Mouse (Mus musculus): ENCODE data around the gene Oasl1.
"Not testable (repeated sequence)": the region's sequence is repeated elsewhere in the genome, so short reads cannot be mapped to it uniquely, and the experiment has no call there.

Oasl1 gene

DNA sequence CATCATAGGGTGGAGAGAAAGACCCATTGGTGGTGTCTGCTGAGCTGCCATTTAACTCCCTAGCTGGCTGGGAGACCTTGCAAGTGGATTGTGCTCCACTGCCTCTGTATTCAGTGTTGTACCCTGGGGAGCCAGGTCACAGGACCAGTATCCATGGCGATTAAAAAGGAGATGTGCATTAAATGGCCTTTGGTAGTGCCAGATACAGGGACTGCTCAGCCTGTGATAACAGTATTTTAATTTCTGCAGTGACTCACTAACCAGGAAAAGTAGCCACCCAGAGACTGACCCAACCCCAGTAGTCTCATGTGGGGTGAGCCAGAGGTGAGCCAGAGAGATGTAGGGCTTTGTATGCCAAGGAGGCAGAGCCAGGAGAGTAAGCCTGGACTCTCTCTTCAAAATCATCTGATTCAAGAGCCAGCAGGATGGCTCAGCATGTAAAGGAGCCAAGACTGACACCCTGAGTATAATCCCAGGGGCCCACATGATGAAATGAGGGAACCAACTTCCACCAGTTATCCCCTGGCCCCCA, 3.2 kb downstream of the Oasl1 start:
- DNase-seq (ENCODE audit: low spot score) = no peak

DNA sequence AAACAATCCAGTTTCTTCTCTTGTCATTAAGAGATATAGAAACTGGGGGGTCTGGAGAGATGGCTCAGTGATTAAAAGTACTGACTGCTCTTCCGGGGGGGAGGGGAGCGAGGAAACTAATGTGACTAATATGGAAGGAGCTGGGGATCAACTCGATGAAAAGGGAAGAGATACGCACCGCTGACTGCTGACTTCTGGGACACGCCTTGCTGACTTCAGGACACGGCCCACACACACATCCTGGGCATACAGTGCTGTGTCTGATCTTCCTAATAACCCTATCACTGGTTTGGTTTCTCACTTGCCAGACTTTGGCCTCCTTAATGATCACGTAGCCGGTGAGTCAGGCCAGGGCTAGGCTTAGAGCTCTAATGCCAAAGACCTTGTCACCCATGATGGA, 3.7 kb downstream of the Oasl1 start:
- DNase-seq (ENCODE audit: low spot score) = no peak

DNA sequence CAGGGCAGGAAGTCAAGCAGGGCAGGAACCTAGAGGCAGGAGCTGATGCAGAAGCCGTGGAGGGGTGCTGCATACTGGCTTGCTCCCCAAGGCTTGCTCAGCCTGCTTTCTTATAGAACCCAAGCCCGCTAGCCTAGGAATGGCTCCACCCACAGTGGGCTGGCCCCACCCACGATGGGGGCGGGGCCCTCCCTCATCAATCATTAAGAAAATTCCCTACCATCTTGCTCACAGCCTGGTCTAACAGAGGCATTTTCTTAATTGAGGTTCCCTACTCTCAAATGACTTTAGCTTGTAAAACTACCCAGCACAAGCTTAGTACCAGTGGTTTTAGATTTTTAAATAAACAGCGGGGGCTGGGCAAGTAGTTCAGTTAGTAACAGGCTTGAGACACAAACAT, 8.6 kb downstream of the Oasl1 start:
- no peak for DNase-seq (ENCODE audit: low spot score)

GRCm38 (mm10) chr5:114933206-114933605, 10.2 kb downstream of the Oasl1 start:
- no peak for DNase-seq (ENCODE audit: low spot score)

- DNase-seq (ENCODE audit: low spot score) = no peak
Measured at GRCm38 (mm10) chr5:114935838-114936237, 12.8 kb downstream of the Oasl1 start.

GRCm38 (mm10) chr5:114941138-114941537, 18.1 kb downstream of the Oasl1 start:
- not testable (repeated sequence) for DNase-seq (ENCODE audit: low spot score)

- DNase-seq (ENCODE audit: low spot score) = peak; percentile 93
Measured at GRCm38 (mm10) chr5:114942074-114942765, 19.2 kb downstream of the Oasl1 start, which contains the start of gene 2210016L21Rik. Gene 2210016L21Rik, plus strand, starts transcription at chr5:114942158.

GRCm38 (mm10) chr5:114942766-114943130, 19.7 kb downstream of the Oasl1 start:
- no peak for DNase-seq (ENCODE audit: low spot score)

DNA sequence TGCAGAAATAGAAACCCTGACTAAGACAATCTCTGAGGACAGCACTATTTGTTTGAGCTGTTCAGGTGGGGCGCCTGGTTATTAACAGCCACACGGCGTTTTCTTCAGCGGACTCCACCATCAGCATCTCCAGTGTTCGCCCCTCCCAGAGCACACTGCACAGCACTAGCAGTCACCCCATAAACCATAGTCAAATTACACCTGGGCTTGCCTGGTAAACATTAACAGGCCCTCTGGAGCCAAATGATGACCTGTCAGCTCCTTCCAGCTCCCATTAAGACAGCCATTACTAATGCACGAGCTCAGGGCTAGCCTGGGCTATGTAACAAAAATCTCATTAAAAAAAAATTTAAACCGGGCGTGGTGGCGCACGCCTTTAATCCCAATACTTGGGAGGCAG, 22.0 kb downstream of the Oasl1 start:
- no peak for DNase-seq (ENCODE audit: low spot score)

DNA sequence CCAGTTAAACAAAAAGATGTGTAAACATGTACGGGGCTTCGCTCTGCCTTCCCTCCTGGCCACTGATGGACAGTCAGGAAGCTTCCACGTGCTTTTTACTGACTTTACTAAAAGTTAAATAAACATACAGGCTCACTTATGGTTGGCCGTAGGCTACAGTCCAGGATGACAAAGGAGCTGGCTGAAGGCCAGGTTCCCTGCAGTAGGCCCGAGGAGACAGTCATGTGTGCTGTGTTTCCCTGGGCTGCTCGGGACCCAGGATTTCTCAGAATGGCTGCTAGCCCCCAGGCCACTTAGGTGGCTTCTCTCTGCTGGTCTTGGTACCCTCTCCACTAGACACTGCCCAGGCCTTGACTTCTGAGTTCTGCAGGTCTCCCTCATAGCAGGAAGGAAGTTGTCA, 25.9 kb downstream of the Oasl1 start:
- DNase-seq (ENCODE audit: low spot score) = no peak

DNA sequence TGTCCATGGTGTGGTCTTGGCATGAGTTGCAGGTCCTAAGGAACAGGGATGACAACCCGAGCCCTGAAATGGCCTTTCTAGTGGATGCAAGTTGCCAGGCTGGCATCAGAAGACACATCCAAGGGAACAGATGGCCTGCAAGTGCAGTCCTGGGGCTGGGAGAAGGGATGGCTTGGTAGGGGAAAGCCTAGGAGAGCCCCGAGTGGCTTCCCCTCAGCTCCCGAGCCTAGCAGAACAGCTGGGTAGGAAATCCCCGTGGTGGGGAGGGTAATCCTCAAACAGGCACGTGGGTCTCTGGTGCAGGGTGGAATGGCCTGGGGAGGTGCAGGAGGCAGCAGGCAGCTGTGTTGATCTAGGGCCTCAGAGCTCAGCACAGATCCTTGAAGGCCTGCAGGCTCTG, 26.3 kb downstream of the Oasl1 start:
- DNase-seq (ENCODE audit: low spot score) = no peak

- no peak for DNase-seq (ENCODE audit: low spot score)
Measured at GRCm38 (mm10) chr5:114949812-114950211, 26.8 kb downstream of the Oasl1 start.

GRCm38 (mm10) chr5:114950669-114951068, 27.6 kb downstream of the Oasl1 start:
- DNase-seq (ENCODE audit: low spot score) = no peak

DNA sequence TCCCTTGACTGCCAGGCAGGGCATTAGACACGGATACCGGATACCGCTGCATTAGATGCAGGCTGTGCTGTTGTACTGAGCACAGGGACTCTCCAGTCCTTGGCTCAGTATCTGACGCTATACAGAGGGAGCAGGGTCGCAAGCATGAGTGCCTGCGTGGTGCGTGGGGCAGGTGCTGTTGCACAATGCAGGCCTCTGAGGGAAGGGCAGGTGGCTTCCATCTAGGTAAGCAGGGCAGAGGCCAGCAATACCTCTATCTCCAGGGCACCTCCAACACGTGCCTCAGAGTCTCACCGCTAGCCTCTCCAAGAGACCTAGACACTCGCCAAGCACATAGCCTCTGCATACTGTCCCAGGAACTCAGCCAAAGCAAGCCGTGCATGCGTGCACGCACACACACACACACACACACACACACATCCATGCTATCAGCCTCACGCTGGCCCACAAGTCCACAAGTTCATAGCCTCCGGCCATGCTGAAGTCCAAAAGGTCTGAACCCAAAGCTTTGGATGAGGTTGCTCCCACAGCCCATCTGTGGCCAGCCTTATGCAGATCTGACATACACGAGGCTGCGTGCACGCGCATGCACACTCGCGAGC, 28.3 kb downstream of the Oasl1 start:
- DNase-seq (ENCODE audit: low spot score) = no peak

GRCm38 (mm10) chr5:114953326-114953725, 30.3 kb downstream of the Oasl1 start:
- no peak for DNase-seq (ENCODE audit: low spot score)

- DNase-seq (ENCODE audit: low spot score) = no peak
Measured at GRCm38 (mm10) chr5:114958069-114958468, 35.0 kb downstream of the Oasl1 start.

DNA sequence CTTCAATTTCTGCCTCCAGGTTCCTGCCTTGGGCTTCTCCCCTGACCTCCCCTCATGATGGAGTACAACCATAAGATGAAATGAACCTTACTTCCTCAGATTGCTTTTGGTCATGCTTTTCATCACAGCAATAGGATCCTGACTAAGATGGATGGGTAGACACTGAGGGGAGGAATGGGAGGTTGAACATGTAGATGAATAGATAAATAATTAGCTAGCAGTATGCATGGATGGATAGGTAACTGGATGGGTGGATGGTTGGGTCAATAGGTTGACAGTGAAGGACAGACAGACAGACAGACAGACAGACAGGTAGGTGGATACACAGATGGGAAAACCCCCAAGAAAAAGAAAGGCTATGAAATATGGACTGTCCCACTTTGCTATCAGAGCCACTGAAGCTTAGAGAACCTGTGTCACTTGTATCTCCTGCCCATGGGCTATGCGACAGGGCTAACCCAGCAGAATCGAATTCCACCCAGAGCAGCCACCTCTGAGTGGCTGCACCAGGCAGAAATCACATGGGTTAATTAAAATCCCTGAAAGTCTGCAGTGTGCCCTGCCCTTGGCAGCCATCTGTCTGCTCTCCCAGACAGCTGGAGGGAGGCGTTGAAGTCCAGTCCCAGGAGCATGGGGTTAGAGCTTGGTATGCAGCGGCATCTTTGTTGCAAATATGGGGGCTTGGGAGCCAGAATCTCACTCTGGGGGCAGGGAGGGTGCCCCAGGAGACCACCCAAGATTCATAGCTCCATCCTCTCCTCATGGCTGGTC, 38.7 kb downstream of the Oasl1 start:
- no peak for DNase-seq (ENCODE audit: low spot score)

GRCm38 (mm10) chr5:114964315-114964966, 41.4 kb downstream of the Oasl1 start:
- no peak for DNase-seq (ENCODE audit: low spot score)

DNA sequence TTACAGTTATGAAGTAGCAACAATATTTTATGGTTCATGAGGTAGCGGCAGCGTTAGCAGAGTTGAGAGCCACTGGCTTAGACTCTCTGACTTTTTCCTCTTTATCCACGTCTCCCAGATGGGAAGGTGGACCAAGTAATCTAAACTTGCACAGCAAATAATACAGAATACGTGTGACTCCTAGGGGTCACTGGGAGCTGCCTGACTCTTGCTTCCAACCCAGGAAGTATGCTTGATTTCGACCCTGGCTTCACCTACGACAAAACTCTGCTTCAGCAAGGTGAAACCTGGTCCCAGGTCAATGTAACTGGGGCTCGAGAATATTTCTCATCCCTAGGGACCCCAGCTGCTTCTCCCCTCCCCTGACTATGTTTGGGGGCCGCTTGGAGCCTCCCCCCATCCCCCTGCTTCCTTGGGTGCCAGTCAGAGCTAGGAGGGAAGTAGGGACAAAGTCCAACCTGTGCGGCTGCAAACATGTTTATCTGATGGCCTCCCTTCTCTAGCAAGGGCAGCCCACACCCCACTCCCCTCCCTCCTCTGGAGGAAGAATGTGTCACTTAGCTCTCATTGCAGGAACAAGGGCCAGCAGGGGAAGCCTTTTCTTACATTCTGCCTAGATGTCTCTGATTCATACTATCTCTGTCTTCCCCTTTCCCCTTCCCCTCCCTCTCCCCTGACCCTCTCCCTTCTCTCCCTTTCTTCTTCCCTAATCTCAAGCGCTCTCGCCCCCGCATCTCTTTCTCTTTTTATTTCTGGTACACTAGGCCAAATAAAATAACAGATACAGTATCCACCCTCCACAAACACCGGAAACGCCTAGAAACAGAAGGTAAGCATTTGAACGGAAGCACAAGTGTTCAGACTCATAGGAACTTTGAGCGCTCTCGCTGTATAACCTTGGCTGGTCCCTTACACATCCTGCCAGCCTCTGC, 42.2 kb downstream of the Oasl1 start:
- no peak for DNase-seq (ENCODE audit: low spot score)

DNA sequence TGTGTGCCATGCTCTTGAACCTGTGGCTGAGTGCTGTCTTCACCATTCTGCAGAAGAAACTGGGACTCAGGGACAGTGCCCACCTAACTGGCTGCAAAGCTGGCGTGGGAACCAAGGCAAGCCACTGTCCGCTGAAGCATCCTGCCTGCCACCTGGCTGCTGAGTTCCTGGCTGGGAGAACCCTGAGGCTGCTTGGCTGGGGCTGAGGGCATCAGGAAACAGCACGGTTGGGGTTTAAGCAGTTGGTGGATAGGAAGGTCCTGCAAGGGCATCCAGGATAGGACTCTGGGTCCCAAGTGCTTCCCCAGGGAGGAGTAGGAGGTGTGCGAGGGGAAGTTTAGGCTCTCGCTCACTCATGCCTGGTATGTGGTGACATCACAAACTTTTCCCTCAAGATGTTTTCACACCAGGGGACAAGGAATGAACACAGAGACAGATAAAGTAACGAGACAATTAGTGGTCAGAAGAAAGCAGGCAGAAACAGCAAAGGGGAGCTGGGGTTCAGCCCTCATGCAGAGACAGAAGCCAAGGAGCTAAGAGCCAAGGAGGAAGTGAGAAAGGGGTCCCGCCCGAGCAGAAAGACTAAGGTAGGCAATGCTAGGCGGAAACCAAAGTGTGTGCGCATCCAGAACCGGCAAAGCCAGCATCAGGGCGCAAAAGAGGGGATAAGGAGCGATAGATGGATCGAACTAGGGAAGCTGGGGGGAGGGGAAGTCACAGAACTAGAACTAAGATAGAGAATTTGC, 44.7 kb downstream of the Oasl1 start:
- DNase-seq (ENCODE audit: low spot score) = no peak

DNA sequence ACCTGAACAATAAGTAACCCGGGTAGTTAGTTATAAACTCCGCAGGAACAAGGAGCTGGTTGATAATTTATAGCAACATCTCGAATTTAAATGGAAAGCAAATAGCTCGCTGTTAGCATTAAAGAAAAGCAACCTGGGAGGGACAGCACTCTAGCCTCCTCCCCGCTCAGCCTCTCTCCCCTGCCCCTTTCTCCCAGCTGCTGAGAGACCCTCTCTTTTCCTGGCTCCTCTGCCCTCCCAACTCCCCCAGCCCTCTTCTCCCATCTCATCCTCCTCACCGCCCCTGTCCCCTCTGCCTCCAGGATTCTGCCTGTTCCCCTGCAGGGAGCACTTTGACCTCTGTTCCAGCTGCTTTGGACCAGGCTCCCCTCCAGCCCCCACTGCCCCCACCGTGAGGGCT, 45.6 kb downstream of the Oasl1 start:
- DNase-seq (ENCODE audit: low spot score) = no peak

Measured in retina, embryonic 14.5 days (tissue).